9 mouse cellular contexts compared by ENCODE assay signal in the genomic region with DNA sequence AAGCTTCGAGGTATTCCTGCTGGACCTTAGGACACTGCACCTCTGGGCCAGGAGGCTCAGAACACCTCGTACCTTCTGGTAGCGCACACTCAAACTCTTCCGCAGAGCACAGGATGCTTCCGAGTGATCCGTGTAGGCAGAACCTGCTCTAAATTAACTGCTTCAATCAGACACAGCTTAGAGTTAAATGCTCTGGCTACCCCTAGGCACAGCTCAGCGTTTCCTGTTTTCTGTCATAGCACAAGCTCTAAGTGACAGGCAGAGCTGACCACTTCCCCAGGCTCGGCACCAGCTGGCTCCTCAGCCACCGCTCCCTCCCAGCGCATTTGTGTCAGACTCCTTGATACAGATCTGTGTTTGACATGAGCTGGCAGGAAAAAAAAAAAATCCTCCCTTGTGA. TPM values are rescaled to one million over a fixed set of nuclear protein-coding genes. Genes with fewer than 3 reads are reported as not detected.
DNase-seq lines count a peak whose midpoint lies in the region; ATAC-seq and TF ChIP-seq lines count a peak whose summit lies in the region.
"Had no signal": no experiment of that assay in that cellular context is flagged by ENCODE, and none has a peak within 500 bp of the region (broad histone marks: within the 10 kb centered on the region; RNA-seq: fewer than 3 reads in every experiment).

No protein-coding gene starts in this region.

- no peaks in the 10 kb centered on the region for H3K36me3 ChIP-seq in lung, embryonic 14.5 days (ENCODE audit: insufficient read depth)
- H3K36me3 ChIP-seq in embryonic facial prominence, embryonic 11.5 days (replicated peaks; ENCODE audit: control insufficient read depth, insufficient read depth, low read depth, low read length) = no peaks in the 10 kb centered on the region
- H3K36me3 ChIP-seq in liver, postnatal 0 days (replicated peaks; ENCODE audit: insufficient read depth, low read length) = no peaks in the 10 kb centered on the region
- no peaks in the 10 kb centered on the region for H3K36me3 ChIP-seq in thymus, adult 2 months (ENCODE audit: control insufficient read depth, insufficient read depth, low read length)
- no peaks in the 10 kb centered on the region for H3K36me3 ChIP-seq in stomach, postnatal 0 days (ENCODE audit: control insufficient read depth, insufficient read depth, low read length)
- H3K36me3 ChIP-seq in forebrain, embryonic 13.5 days (ENCODE audit: poor library complexity, severe bottlenecking) = no peaks in the 10 kb centered on the region

- 46% methylated on average over 10 of the region's 10 CpGs for WGBS in lung, embryonic 14.5 days
- 48% methylated on average over 10 of the region's 10 CpGs for WGBS in lung, adult 2 months
- WGBS in embryonic facial prominence, embryonic 11.5 days = 41% methylated on average over 10 of the region's 10 CpGs
- WGBS in liver, postnatal 0 days (ENCODE audit: insufficient replicate concordance) = 27% methylated on average over 10 of the region's 10 CpGs
- 5% methylated on average over 10 of the region's 10 CpGs for WGBS in thymus, adult 2 months
- 59% methylated on average over 10 of the region's 10 CpGs for WGBS in stomach, postnatal 0 days
- WGBS in forebrain, embryonic 13.5 days = 87% methylated on average over 10 of the region's 10 CpGs

- no peak overlapping the region for H3K4me3 ChIP-seq in lung, embryonic 14.5 days (ENCODE audit: low read depth, low read length)
- no peak overlapping the region for H3K4me3 ChIP-seq in lung, adult 2 months (replicated peaks; ENCODE audit: extremely low read depth, low read depth, low read length)
- H3K4me3 ChIP-seq in embryonic facial prominence, embryonic 11.5 days (ENCODE audit: low read depth, low read length) = no peak overlapping the region
- H3K4me3 ChIP-seq in liver, postnatal 0 days (ENCODE audit: low read depth, low read length) = no peak overlapping the region
- H3K4me3 ChIP-seq in thymus, adult 2 months (ENCODE audit: control insufficient read depth, insufficient read depth, low read length) = 0 out of 2 replicates have a peak overlapping the region, but pooled peaks have one; percentile 0
- no peak overlapping the region for H3K4me3 ChIP-seq in stomach, postnatal 0 days (ENCODE audit: low read depth, low read length)
- no peak overlapping the region for H3K4me3 ChIP-seq in forebrain, embryonic 13.5 days

- H3K27me3 ChIP-seq in lung, embryonic 14.5 days (ENCODE audit: insufficient read depth, low read length) = no peaks in the 10 kb centered on the region
- H3K27me3 ChIP-seq in embryonic facial prominence, embryonic 11.5 days (ENCODE audit: control insufficient read depth, insufficient read depth, low read length) = no peaks in the 10 kb centered on the region
- H3K27me3 ChIP-seq in liver, postnatal 0 days (ENCODE audit: insufficient read depth, low read length) = no peaks in the 10 kb centered on the region
- H3K27me3 ChIP-seq in thymus, adult 2 months (ENCODE audit: control insufficient read depth, insufficient read depth, low read length) = no peaks in the 10 kb centered on the region
- no peaks in the 10 kb centered on the region for H3K27me3 ChIP-seq in stomach, postnatal 0 days (ENCODE audit: control insufficient read depth, insufficient read depth, low read length)
- H3K27me3 ChIP-seq in forebrain, embryonic 13.5 days = no peaks in the 10 kb centered on the region

- 0 out of 2 replicates have a peak, but pooled peaks cover 2% of the 10 kb centered on the region for H3K4me1 ChIP-seq in lung, embryonic 14.5 days (ENCODE audit: insufficient read depth)
- H3K4me1 ChIP-seq in lung, adult 2 months (ENCODE audit: control insufficient read depth, insufficient read depth, low read length) = peaks cover 4% of the 10 kb centered on the region
- no peaks in the 10 kb centered on the region for H3K4me1 ChIP-seq in embryonic facial prominence, embryonic 11.5 days (ENCODE audit: control insufficient read depth, insufficient read depth, low read length)
- peaks cover under 1% of the 10 kb centered on the region; the same call in 1 of the 2 replicates for H3K4me1 ChIP-seq in liver, postnatal 0 days (ENCODE audit: insufficient read depth)
- peaks cover 20% of the 10 kb centered on the region for H3K4me1 ChIP-seq in thymus, adult 2 months (replicated peaks; ENCODE audit: control insufficient read depth, insufficient read depth, low read length)
- no peaks in the 10 kb centered on the region for H3K4me1 ChIP-seq in stomach, postnatal 0 days (replicated peaks; ENCODE audit: control insufficient read depth, insufficient read depth)
- peaks cover 6% of the 10 kb centered on the region; the same call in 1 of the 2 replicates for H3K4me1 ChIP-seq in forebrain, embryonic 13.5 days

- DNase-seq in lung, embryonic 14.5 days = peak; percentile 67
- DNase-seq in lung, adult 2 months = no peak
- DNase-seq in embryonic facial prominence, embryonic 11.5 days (ENCODE audit: low spot score) = peak; percentile 67
- DNase-seq in liver, postnatal 0 days = peak; percentile 56
- DNase-seq in thymus, adult 2 months = peak; percentile 48
- no peak for DNase-seq in cerebellum, postnatal 36 days
- DNase-seq in stomach, postnatal 0 days (ENCODE audit: low spot score) = no peak

- no peaks in the 10 kb centered on the region for H3K9me3 ChIP-seq in lung, embryonic 14.5 days (ENCODE audit: low read depth, low read length)
- no peaks in the 10 kb centered on the region for H3K9me3 ChIP-seq in embryonic facial prominence, embryonic 11.5 days (replicated peaks; ENCODE audit: control insufficient read depth, low read length)
- no peaks in the 10 kb centered on the region for H3K9me3 ChIP-seq in liver, postnatal 0 days (ENCODE audit: low read length)
- no peaks in the 10 kb centered on the region for H3K9me3 ChIP-seq in stomach, postnatal 0 days (ENCODE audit: control insufficient read depth, low read length)
- H3K9me3 ChIP-seq in forebrain, embryonic 13.5 days (replicated peaks) = no peaks in the 10 kb centered on the region

- H3K27ac ChIP-seq in lung, embryonic 14.5 days (ENCODE audit: low read depth) = no peak overlapping the region
- H3K27ac ChIP-seq in embryonic facial prominence, embryonic 11.5 days (replicated peaks; ENCODE audit: low read depth, low read length) = no peak overlapping the region
- peak overlapping the region; percentile 69 for H3K27ac ChIP-seq in liver, postnatal 0 days (ENCODE audit: low read depth)
- peak overlapping the region; percentile 91 for H3K27ac ChIP-seq in thymus, adult 2 months (ENCODE audit: control insufficient read depth, insufficient read depth, low read length)
- no peak overlapping the region for H3K27ac ChIP-seq in stomach, postnatal 0 days (replicated peaks)
- no peak overlapping the region for H3K27ac ChIP-seq in forebrain, embryonic 13.5 days

- TF ChIP-seq POLR2A in lung, adult 2 months (IDR thresholded peaks at IDR 0.05; ENCODE audit: borderline replicate concordance, extremely low read depth, low read depth, low read length) = no peak
- no peak for TF ChIP-seq POLR2A in thymus, adult 2 months (IDR thresholded peaks at IDR 0.05; ENCODE audit: control insufficient read depth, extremely low read depth, insufficient read depth, low read length, poor library complexity)

- peak; percentile 86 for ATAC-seq in lung, embryonic 14.5 days (ENCODE audit: insufficient read depth)
- 0 out of 2 replicates have a peak, but pooled peaks have one; percentile 56 for ATAC-seq in embryonic facial prominence, embryonic 11.5 days (replicated peaks; ENCODE audit: insufficient number of reproducible peaks, low FRiP score, low TSS enrichment, low read depth)
- ATAC-seq in liver, postnatal 0 days = peak; percentile 76
- ATAC-seq in stomach, postnatal 0 days (ENCODE audit: low FRiP score, low TSS enrichment) = no peak
- no peak for ATAC-seq in forebrain, embryonic 13.5 days

- no peak for TF ChIP-seq CTCF in lung, embryonic 14.5 days (IDR thresholded peaks at IDR 0.05; ENCODE audit: low read depth)
- no peak for TF ChIP-seq CTCF in lung, adult 2 months (IDR thresholded peaks at IDR 0.05; ENCODE audit: insufficient read depth, low read length)
- TF ChIP-seq CTCF in liver, postnatal 0 days (IDR thresholded peaks at IDR 0.05; ENCODE audit: low read depth) = no peak
- no peak for TF ChIP-seq CTCF in thymus, adult 2 months (IDR thresholded peaks at IDR 0.05; ENCODE audit: borderline replicate concordance, control insufficient read depth, extremely low read depth, insufficient read depth, low read length, poor library complexity)
- TF ChIP-seq CTCF in stomach, postnatal 0 days (IDR thresholded peaks at IDR 0.05; ENCODE audit: low read depth) = no peak

- TF ChIP-seq EP300 in liver, postnatal 0 days (IDR thresholded peaks at IDR 0.05; ENCODE audit: low read depth) = no peak
- TF ChIP-seq EP300 in stomach, postnatal 0 days (optimal IDR thresholded peaks at IDR 0.05) = no peak

- no peak overlapping the region for H3K4me2 ChIP-seq in lung, embryonic 14.5 days
- H3K4me2 ChIP-seq in embryonic facial prominence, embryonic 11.5 days (ENCODE audit: low read depth, low read length) = no peak overlapping the region
- H3K4me2 ChIP-seq in liver, postnatal 0 days (ENCODE audit: low read depth, low read length) = no peak overlapping the region
- no peak overlapping the region for H3K4me2 ChIP-seq in stomach, postnatal 0 days (replicated peaks; ENCODE audit: low read depth)
- no peak overlapping the region for H3K4me2 ChIP-seq in forebrain, embryonic 13.5 days

- H3K9ac ChIP-seq in lung, embryonic 14.5 days = no peak overlapping the region
- no peak overlapping the region for H3K9ac ChIP-seq in embryonic facial prominence, embryonic 11.5 days (replicated peaks; ENCODE audit: low read length)
- H3K9ac ChIP-seq in liver, postnatal 0 days (replicated peaks) = no peak overlapping the region
- no peak overlapping the region for H3K9ac ChIP-seq in stomach, postnatal 0 days (ENCODE audit: low read length)
- H3K9ac ChIP-seq in forebrain, embryonic 13.5 days = no peak overlapping the region

RNA-seq across cellular contexts. Expression of a gene that starts 21.8 kb away (rescaled TPM):
- not detected in 2 replicates for polyA plus RNA-seq in lung, embryonic 14.5 days (2014; fragmentation: Nextera tagmentation; extraction: Ambion mirVana)
- 0.62 and 1.2 TPM in 2 replicates for polyA plus RNA-seq in lung, adult 2 months (2012; rRNA removed)
- 0.67 TPM in 1 of 2 replicates, not detected in the other for polyA plus RNA-seq in embryonic facial prominence, embryonic 11.5 days (2014; fragmentation: Nextera tagmentation; extraction: Ambion mirVana)
- polyA plus RNA-seq in liver, postnatal 0 days (2015; fragmentation: Nextera tagmentation; extraction: Ambion mirVana) = 0.12 TPM in 1 of 2 replicates, not detected in the other
- 0.15 TPM in 1 of 2 replicates, not detected in the other for polyA plus RNA-seq in thymus, adult 2 months (2012; rRNA removed)
- polyA plus RNA-seq in stomach, postnatal 0 days (2015; fragmentation: Nextera tagmentation; extraction: Ambion mirVana) = 0.34 and 0.50 TPM in 2 replicates
- polyA plus RNA-seq in forebrain, embryonic 13.5 days (2015; fragmentation: Nextera tagmentation; extraction: Ambion mirVana) = 0.80 and 1.1 TPM in 2 replicates
- polyA plus RNA-seq: stomach, embryonic 14.5 days had no signal

Comparison
In these comparisons a context has a peak if more than half of its experiments do, and no peak if none do; other contexts are left out.
1. DNase-seq: peak in lung, embryonic 14.5 days (single experiment), embryonic facial prominence, embryonic 11.5 days (single experiment), liver, postnatal 0 days (single experiment) and thymus, adult 2 months (single experiment); none in lung, adult 2 months (single experiment), cerebellum, postnatal 36 days (0 of 2) and stomach, postnatal 0 days (single experiment).
2. ATAC-seq: peak in lung, embryonic 14.5 days (single experiment), embryonic facial prominence, embryonic 11.5 days (single experiment) and liver, postnatal 0 days (single experiment); none in stomach, postnatal 0 days (single experiment) and forebrain, embryonic 13.5 days (single experiment).
3. H3K27ac ChIP-seq: peak in liver, postnatal 0 days (single experiment) and thymus, adult 2 months (single experiment); none in lung, embryonic 14.5 days (single experiment), embryonic facial prominence, embryonic 11.5 days (single experiment), stomach, postnatal 0 days (single experiment) and forebrain, embryonic 13.5 days (single experiment).